Mouse (Mus musculus) cerebellum, postnatal 10 days (tissue): ENCODE measurements around the gene Ackr3.

Source experiments
- DNase-seq, 2 experiments: peaks; one replicate each; pipeline ENCODE4 v3.0.0; 2021; ENCODE audit warnings: mixed read lengths in 2 of 2

Ackr3 gene

DNA sequence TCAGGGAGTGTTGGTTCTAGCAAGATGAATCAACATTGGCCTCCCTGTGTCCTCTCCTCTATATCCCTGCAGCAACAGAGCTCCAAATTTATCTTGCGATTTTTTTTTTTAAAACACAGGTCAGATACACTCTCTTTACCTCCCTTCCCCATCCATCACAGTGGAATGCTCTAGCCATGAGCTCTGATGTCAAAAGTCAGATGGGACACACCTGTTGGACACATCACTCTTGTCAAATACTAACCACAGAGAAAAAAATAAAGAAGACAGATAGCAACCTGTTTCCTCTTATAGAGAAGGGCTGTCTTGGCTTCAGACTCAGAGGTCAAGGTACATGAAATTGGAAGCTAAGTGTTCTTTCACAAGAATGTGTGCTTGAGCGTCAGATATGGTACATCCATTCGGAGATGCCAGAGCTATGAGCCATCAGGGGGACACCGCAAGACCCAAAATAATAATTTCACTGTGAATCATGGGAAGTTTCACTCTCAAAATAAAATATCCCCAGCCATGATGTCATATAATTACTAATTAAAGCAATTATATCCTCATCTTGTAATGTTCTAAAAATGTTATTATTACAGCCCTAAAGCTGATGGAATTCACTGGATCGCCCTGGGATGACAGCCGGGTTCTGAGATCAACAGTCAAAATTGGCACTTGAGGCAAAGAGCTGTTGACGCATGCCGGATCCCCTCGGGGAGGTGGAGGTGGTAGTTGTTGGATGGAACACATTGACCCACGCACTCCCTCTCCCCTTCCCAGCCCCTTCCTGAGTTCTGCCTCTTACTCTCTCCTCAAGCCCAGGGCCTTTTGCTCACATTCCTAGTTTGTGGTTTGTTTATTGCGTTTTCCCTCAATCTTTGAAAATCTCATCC is 57.2 kb downstream of the Ackr3 start:
- DNase-seq = no peak

DNA sequence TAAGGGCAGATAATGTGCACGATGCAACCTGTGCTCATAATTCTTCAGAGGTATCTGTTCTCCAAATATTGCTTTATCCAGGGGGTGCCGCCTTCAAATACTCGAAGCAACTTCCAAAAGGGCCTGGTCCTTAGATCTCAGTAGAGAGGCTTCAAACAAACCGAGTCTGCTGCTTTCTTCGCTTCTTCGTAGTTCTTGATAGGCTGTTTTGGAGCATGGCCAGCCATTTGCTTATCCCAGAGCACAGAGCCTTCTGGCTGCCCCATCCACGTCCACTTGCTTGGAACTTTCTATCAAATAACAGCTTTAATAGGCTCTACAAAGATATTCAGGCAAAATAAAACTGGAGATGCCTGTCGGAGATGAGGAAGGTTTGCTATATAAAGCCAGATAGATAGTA is 58.6 kb downstream of the Ackr3 start:
- no peak for DNase-seq
